Mouse (Mus musculus): ENCODE measurements around the gene Heyl. TPM values are rescaled to one million over a fixed set of nuclear protein-coding genes. Genes with fewer than 3 reads are reported as not detected.
"Not testable (repeated sequence)": the region's sequence is repeated elsewhere in the genome, so short reads cannot be mapped to it uniquely, and the experiment has no call there.

Gene Heyl
- total RNA-seq, 2 experiments from 2014 or later: 3.9 to 4.8 TPM

DNA sequence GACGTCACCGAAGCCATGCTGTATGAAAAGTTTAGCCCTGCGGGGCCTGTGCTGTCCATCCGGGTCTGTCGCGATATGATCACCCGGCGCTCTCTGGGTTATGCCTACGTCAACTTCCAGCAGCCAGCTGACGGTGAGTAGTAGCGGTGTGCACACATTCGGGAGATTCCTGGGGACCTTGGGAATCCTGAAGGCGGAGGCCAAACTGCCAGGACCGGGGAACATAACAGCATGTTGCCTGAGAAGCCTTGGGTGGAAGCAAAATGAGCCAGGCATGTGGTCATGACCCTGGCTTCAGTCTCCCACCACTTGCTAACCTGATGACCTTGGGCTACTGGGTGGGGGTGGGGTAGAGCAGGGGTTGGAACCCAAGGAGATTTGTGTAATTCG, 50.3 kb downstream of the Heyl start:
- DNase-seq (ENCODE audit: extremely low spot score in 1 of 2, low spot score in 1 of 2): not testable (repeated sequence)

DNA sequence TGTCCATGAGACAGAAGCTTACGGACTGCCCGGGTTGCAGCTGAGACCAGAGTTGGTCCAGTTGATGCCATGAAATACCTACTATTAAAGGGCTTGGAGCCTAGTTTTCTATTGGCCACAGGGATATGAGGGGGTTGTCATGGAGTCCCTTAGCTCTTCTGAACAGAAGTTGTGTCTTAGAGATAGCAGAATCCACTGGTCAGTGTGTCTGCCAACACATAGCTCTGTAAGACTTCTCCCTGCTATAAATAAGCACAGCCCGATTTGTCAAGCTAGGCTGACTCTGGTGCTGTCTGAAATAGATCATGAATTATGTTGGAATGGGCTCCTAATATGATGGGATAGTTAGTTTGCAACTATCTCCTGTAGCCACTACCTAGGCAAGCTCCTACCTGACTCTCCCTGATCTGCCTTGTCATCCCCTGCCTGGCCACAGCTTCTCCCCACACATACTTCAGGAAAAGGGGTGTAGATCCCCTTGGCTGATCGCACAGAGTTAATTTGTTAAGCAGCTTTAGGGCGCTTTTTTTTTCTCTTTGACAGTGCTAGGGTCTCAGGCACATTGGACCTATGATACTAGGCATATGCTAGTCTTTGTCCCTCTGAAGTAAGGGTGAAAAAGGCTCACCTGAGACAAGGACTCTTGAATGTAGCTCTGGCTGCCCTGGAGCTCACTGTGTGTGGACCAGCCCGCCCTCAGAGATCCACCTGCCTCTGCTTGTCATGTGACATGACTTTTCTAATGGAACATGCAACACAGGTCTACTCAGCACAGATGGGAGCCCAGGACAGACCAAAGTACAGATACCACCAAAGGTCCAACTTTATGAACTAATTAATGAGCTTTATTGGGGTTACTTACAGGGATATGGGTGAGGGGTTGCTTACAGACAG, 51.6 kb downstream of the Heyl start:
- DNase-seq (ENCODE audit: extremely low spot score in 1 of 2, low spot score in 1 of 2): no peak

DNA sequence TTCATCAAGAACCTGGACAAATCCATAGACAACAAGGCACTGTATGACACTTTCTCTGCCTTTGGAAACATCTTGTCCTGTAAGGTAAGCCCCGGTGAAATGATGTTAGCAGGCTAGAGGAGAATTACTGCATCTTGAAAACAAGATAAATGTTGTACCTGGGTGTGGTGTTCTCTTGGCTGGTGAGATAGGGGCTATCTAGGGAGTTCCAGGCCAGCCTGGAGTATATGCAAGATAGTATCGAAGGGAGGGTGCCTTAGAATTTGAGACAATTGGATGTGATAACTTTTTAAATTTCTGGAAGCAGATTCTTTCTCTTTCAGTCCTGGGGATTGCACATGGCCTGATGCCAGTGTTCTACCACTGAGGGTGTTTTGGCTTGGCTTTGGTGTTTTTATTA, 53.4 kb downstream of the Heyl start:
- no peak for DNase-seq (ENCODE audit: extremely low spot score in 1 of 2, low spot score in 1 of 2)

DNA sequence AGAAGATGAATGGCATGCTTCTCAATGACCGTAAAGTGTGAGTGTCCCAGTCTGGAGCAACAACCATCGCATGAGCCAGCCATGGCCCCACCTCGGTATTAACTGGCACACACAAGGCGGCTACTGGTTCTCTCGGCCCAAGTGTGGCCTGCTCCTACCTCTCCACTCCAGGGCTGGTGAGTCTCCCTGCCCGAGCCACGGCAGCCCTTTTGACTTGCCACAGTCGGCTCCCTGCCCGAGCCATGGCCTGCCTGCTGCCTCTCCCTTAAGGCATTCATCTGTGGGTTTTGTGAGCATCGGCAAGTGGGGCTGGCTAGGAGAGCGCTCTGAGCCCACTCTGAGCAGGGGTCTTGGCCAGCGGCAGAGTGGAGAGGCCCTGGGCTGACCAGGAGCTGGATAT, 55.7 kb downstream of the Heyl start:
- DNase-seq (ENCODE audit: extremely low spot score in 1 of 2, low spot score in 1 of 2): no peak

DNA sequence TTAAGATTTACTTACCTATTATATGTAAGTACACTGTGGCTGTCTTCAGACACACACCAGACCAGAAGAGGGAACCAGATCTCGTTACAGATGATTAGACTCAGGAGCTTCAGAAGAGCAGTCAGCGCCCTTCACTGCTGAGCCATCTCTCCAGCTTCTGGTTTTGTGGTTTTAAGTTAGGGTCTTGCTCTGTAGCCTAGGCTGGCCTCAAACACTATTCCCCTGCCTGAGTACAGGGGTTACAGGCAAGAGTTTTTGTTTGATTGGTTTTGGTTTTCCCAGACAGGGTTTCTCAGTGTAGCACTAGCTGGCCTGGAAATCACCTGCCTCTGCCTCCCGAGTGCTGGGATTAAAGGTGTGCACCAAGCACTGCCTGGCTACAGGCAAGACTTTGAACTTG, 59.0 kb downstream of the Heyl start:
- no peak for DNase-seq (ENCODE audit: extremely low spot score in 1 of 2, low spot score in 1 of 2)

DNA sequence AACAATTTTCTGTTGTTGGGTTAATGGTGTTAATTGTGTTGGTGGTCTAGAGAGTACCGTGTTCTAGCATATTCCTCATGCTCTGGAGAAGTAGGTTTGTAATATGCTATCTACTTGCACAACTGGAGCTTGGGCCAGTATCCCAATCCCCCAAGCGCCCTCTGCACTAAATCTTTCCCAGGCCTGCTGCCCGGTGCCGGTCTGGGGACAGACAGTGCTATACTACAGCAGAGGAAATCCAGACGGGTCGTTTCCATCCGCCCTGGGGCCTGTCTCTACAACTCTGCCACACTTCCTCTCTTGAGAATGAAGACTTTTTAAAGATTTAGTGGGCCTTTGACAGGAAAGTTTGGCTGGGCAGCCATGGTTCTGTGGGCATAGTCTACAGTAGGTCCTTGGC, 59.6 kb downstream of the Heyl start:
- no peak for DNase-seq (ENCODE audit: extremely low spot score in 1 of 2, low spot score in 1 of 2)

DNA sequence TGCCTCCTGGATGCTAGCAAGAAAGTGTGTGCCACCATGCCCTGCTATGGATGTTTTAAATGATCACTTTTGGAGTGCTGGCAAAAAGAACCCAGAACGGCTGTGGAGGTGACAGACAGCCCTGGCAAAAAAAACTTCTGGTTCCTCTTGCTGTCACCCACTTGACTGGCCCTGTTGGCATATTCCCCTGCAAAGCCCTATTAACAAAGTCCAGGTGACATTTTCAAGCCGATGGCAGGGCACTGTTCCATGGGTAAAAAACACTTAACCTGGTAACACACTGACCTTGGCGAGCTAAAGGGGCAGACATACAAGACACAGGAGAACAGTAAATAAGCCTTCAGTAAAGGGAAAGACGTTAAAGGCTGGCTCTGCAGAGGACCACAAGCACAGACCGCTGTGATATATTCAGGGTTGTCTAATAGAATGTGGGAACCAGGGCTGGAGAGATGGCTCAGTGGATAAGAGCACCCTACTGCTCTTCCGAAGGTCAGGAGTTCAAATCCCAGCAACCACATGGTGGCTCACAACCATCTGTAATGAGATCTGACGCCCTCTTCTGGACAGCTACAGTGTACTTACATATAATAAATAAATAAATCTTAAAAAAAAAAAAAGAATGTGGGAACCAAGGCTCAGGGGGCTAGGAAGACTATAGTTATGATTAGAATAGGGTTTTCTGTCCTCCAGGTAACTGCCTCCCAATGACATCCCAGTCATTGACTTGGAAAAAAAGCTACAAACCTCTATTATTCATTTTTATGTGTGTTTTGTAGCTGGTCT, 60.5 kb downstream of the Heyl start:
- DNase-seq (ENCODE audit: extremely low spot score in 1 of 2, low spot score in 1 of 2): no peak

DNA sequence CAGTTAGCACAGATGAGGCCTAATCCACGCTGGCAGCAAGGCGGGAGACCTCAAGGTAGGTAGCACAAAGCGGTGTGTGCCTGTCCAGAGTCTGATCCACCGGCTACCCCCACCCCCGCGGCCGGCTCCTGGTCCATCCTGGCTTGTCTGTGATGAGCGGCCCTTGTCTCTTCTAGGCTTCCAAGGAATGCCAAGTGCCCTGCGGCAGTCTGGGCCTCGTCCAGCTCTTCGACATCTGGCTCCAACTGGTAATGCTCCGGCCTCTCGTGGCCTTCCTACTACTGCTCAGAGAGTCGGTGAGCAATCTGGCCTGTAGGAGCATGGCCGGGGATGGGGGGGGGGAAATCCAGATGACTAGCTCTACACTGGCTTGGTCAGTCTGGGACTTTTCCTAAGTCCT, 61.7 kb downstream of the Heyl start:
- DNase-seq (ENCODE audit: extremely low spot score in 1 of 2, low spot score in 1 of 2): not testable (repeated sequence)

DNA sequence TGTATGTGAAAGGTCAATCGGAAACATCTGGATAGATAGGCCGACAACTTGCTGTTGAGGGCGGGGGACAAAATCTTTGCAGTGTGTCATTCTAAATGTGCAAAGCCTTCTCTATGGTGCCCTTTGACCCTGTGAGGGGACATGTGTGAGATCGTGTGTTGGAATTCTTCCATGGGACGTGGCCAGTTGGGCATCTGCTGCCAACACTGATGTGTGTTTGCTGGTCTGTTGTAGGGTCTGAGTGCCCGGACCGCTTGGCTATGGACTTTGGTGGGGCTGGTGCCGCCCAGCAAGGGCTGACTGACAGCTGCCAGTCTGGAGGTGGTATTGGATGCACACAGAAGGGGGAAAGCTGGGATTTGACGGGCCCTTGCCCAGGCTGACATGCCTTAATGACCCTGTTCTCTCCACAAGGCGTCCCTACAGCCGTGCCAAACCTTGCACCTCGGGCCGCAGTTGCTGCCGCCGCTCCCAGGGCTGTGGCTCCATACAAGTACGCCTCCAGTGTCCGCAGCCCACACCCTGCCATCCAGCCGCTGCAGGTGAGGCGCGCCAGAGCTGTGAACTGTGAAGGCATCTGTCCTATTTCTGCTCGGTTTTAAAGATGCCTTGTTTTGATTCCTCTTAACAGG, 62.3 kb downstream of the Heyl start:
- DNase-seq (ENCODE audit: extremely low spot score in 1 of 2, low spot score in 1 of 2): no peak

DNA sequence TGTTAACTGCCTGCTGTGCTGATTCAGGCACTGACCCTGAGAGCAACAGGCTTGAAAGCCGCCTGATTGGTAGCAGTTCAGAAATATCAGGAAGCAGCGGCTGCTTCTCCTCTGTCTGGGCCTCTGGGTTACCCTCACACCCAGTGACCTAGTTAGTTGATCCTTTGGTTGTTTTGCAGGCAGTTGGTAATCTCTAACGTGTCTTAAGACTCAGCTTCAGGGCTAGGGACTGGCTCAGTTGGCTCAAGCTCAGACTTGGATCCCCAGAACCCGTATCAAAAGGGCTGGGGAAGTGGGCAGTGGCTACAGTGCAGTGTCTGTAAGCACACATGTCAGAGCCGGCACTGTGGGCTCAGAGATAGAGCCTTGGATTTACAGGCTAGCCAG, 62.8 kb downstream of the Heyl start:
- no peak for DNase-seq (ENCODE audit: extremely low spot score in 1 of 2, low spot score in 1 of 2)

DNA sequence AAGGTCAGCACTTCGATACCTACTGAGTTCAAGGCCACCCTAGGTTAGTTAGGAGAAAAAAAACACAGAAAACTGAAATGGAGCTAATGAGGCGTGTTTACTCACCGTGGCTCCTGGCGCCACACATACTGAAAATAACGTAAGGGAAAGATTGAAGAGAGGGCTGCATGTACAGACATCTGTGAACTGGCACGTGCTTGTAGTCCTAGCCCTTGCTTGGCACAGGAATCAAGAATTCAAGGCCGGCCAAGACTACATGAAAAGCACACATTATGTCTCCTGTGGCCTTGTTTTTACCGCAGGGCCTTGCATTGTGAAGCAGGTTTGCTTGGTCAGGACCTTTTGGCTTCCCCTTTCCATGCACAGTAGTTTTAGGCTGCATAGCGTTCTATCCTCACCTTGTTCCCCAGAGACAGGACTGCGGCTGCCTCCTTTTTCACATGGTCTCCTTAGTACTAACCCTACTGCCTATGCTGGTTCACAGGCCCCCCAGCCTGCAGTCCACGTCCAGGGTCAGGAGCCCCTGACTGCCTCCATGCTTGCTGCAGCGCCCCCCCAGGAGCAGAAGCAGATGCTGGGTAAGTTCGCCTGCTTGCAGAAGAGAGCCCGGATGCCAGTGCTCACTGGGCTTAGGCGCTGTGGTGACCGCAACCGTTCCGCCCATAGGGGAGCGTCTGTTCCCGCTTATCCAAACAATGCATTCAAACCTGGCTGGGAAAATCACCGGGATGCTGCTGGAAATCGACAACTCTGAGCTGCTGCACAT, 64.0 kb downstream of the Heyl start:
- no peak for DNase-seq (ENCODE audit: extremely low spot score in 1 of 2, low spot score in 1 of 2)

DNA sequence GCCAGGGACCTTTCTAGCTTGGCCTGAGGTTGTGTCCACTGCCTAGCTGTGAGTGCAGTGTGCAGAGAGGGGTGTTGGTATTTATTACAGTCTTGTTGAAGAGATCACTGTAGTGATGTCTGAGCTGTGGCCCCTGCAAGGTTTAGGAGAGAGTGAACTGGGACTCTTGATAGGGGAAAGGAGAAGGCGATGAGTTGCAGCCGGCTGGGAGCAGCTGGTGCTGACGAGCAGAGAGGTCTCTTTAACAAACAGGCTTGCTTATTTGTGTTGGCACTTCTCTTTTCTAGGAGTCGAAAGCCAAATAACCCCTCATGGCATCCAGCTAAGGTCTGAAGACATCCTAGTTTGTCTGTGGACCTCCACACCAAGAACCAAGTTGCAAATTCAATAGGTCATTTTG, 64.9 kb downstream of the Heyl start:
- no peak for DNase-seq (ENCODE audit: extremely low spot score in 1 of 2, low spot score in 1 of 2)

DNA sequence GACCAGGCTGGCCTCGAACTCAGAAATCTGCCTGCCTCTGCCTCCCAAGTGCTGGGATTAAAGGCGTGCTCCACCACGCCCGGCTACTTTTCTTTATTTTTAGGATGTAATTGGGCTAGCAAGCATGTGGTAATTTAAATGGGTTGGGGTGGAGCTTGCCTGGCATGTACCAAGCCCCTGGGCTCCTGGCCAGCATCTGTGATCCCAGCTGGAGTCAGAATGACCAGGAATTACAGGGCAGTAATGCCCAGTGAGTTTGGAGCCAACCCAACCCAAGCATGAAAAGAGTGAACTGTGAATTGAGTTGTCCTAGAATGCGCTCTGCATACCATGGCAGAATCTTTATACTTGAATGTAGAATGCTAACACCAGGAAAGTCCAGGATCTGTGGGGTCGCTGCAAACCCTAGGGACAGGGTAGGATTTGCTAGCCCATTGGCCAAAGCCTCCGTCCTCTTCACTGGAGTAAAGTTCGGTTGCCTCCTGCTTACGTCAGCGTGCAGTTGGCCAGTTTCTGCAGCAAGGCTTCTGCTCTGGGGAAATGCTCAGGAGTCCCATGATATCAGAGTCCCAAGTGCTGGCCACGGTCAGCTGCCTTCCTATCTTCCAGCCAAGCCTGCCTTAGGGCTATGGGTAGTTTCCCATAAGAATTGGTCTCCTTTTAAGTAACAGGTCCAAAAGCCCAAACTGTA, 65.8 kb downstream of the Heyl start:
- DNase-seq (ENCODE audit: extremely low spot score in 1 of 2, low spot score in 1 of 2): no peak

Other genes starting within 250 kb of the Heyl start
- gene Mycl, start 237.9 kb upstream of the Heyl start, total RNA-seq (2021): 10 to 100 TPM; 33.9 to 37.8 TPM
- gene Trit1, start 217.0 kb upstream of the Heyl start, total RNA-seq (2021): 10 to 100 TPM; 20.2 to 26.9 TPM
- under 1 TPM; 0.22 to 0.45 TPM for gene Bmp8b, start 128.4 kb upstream of the Heyl start, total RNA-seq (2021)
- gene Oxct2b, start 117.3 kb upstream of the Heyl start, total RNA-seq (2021): not detected
- 10 to 100 TPM; 20.3 to 21.8 TPM for gene Ppie, start 93.6 kb upstream of the Heyl start, total RNA-seq (2021)
- gene Hpcal4, start 50.3 kb upstream of the Heyl start, total RNA-seq (2021): 100 to 1,000 TPM; 486 to 540 TPM
- gene Nt5c1a, start 32.1 kb upstream of the Heyl start, total RNA-seq (2021): 10 to 100 TPM; 15.7 to 16.3 TPM
- gene Pabpc4, start 28.8 kb downstream of the Heyl start, total RNA-seq (2021): 10 to 100 TPM; 46.3 to 46.5 TPM
- not detected for gene Oxct2a, start 90.1 kb downstream of the Heyl start, total RNA-seq (2021)
- under 1 TPM in 1 of 2 experiments, not detected in 1; 0.22 TPM for gene Bmp8a, start 109.7 kb downstream of the Heyl start, total RNA-seq (2021)